Mouse (Mus musculus): Measurements from ENCODE around the gene Tbc1d16. TPM values are rescaled to one million over a fixed set of nuclear protein-coding genes. Genes with fewer than 3 reads are reported as not detected.
"Not testable (repeated sequence)": the region's sequence is repeated elsewhere in the genome, so short reads cannot be mapped to it uniquely, and the experiment has no call there.

Tbc1d16 gene
- polyA plus RNA-seq, 1 experiment from 2014 or later, result 1.5 TPM

DNA sequence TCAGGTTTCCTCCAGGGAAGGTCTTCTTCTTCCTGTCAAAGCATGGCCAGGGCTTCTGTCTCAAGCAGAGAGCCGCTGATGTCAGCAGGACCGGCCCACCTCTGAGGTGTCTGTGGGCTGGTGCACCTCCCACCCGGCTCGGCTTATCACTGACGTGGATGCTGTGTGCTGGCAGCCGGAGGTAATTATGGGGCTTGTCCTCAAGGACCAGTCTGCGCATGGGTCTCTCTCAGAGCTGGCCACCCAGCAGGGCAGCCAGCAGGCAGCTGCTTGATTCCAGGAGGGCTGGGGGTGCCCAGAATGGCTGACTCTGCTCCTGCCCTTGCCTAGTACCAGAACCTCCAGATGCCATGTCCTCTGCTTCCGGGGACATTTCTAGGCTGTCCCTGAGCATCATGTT, 122.6 kb downstream of the Tbc1d16 start:
- H3K27ac ChIP-seq, result no peak overlapping the region
- no peak overlapping the region for H3K4me3 ChIP-seq (replicated peaks)
- 33% methylated on average over 8 of the region's 8 CpGs for WGBS (ENCODE audit: insufficient replicate concordance)
- H3K36me3 ChIP-seq, result no peaks in the 10 kb centered on the region
- no peak overlapping the region for H3K9ac ChIP-seq
- H3K4me1 ChIP-seq (replicated peaks), result peaks cover 5% of the 10 kb centered on the region; the same call in 1 of the 2 replicates
- peaks cover 23% of the 10 kb centered on the region; the same call in 1 of the 2 replicates for H3K27me3 ChIP-seq
- DNase-seq (no peak), ATAC-seq (ENCODE audit: low read depth) (no peak)
- H3K9me3 ChIP-seq (replicated peaks), result no peaks in the 10 kb centered on the region
- H3K4me2 ChIP-seq, result no peak overlapping the region

DNA sequence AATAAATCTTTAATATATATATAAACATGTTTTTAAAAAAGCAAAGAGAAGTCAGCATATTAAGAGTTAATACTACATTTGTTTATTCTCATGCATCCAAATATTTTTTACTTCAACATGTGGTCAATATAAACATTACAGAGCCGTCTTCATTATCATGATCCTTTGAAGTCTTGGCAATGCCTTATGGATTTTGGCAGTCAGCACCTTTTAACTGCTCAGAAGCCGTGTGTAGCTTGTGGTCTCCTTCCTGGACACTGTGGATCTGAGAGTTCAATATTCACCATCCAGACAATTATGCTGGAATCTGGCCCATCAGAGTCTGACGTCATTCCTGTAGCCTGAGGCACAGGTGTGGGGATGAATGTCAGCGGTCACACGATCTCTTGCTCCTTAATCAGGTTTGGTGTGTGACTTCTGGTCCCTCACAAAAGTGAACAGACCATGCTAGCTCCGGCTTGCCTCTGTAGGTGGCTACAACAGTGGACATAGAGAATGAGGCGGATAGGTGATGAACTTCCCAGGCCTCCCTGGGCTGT, 123.2 kb downstream of the Tbc1d16 start:
- no peak for ATAC-seq (ENCODE audit: low read depth)
- H3K4me3 ChIP-seq (replicated peaks), result no peak overlapping the region

DNA sequence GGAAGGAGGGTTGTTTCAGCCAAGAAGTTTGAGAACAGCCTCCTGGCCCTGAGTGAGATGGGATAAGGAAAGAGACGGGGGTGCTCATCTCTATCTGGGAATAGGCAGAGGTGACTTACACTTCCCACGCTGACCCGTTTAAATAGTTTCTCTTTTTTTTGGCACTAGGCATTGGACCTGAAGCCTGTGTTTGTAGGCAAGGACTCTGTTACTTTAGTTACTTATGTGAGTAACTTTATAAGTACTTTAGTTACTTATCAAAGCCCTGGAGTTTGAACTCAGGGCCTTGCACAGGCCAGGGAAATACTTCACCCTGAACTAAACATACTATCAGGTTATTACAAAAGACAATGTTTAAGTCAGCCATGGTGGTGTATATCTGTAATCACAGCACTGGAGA, 124.3 kb downstream of the Tbc1d16 start:
- no peak overlapping the region for H3K4me2 ChIP-seq
- H3K9me3 ChIP-seq (replicated peaks), result no peaks in the 10 kb centered on the region
- H3K36me3 ChIP-seq, result no peaks in the 10 kb centered on the region
- DNase-seq (no peak), ATAC-seq (ENCODE audit: low read depth) (no peak)
- peaks cover 29% of the 10 kb centered on the region; the same call in 1 of the 2 replicates for H3K27me3 ChIP-seq
- no peak overlapping the region for H3K27ac ChIP-seq
- WGBS (ENCODE audit: insufficient replicate concordance), result 57% methylated on average over 3 of the region's 3 CpGs
- no peak overlapping the region for H3K9ac ChIP-seq
- peaks cover 5% of the 10 kb centered on the region; the same call in 1 of the 2 replicates for H3K4me1 ChIP-seq (replicated peaks)
- H3K4me3 ChIP-seq (replicated peaks), result no peak overlapping the region

More for the DNA sequence above, 123.2 kb downstream of the Tbc1d16 start:
- Histone ChIP-seq H3K27me3 (peaks cover 24% of the 10 kb centered on the region; the same call in 1 of the 2 replicates), H3K4me1 (replicated peaks) (peaks cover 5% of the 10 kb centered on the region; the same call in 1 of the 2 replicates), H3K36me3 (no peaks in the 10 kb centered on the region), H3K27ac (no peak overlapping the region), H3K4me2 (no peak overlapping the region), H3K9me3 (replicated peaks) (no peaks in the 10 kb centered on the region), H3K9ac (no peak overlapping the region)
- 63% methylated on average over 7 of the region's 7 CpGs for WGBS (ENCODE audit: insufficient replicate concordance)
- DNase-seq, result no peak

DNA sequence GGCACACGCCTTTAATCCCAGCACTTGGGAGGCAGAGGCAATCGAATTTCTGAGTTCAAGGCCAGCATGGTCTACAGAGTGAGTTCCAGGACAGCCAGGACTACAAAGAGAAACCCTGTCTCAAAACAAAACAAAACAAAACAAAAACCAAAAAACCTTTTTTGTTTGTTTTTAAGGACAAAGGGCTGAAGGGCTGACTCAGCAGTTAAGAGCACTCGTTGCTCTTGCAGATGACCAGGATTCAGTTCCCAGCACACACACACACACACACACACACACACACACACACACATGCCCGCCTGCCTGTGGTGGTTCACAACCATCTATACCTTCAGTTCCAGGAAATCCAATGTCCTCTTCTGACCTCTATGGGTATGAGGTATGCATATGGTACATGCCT, 127.9 kb downstream of the Tbc1d16 start:
- H3K36me3 ChIP-seq; H3K27ac ChIP-seq; DNase-seq; H3K4me1 ChIP-seq (replicated peaks); H3K9me3 ChIP-seq (replicated peaks); H3K9ac ChIP-seq; H3K4me2 ChIP-seq; ATAC-seq (ENCODE audit: low read depth); H3K4me3 ChIP-seq (replicated peaks): not testable (repeated sequence)
- WGBS (ENCODE audit: insufficient replicate concordance), result 42% methylated on average over 4 of the region's 4 CpGs
- peaks cover 43% of the 10 kb centered on the region for H3K27me3 ChIP-seq

DNA sequence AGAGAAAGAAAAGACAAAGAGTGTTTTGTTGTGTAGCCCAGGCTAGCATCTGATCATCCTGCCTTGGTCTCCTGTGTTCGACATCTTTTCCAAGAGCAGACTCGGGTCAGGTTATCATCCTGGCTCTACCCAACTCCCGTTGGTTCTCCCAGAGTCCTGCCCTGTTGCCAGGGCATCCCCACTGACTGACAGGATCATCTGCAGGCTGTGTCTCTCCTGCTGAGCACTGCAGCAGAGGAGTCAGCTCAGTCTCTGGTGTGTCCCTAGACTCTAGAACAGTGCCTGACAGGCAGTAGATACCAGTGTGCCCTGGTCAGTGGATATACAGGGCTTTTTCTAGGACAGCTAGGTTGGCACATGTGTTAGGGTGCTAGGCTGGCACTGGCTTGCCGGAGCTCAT, 130.1 kb downstream of the Tbc1d16 start:
- Histone ChIP-seq H3K4me1 (replicated peaks) (no peaks in the 10 kb centered on the region), H3K27me3 (peaks cover 61% of the 10 kb centered on the region), H3K9me3 (replicated peaks) (no peaks in the 10 kb centered on the region), H3K36me3 (no peaks in the 10 kb centered on the region), H3K27ac (no peak overlapping the region), H3K9ac (no peak overlapping the region), H3K4me2 (no peak overlapping the region), H3K4me3 (replicated peaks) (no peak overlapping the region)
- ATAC-seq (ENCODE audit: low read depth) (no peak), DNase-seq (no peak)
- WGBS (ENCODE audit: insufficient replicate concordance), result 57% methylated on average over 4 of the region's 4 CpGs

DNA sequence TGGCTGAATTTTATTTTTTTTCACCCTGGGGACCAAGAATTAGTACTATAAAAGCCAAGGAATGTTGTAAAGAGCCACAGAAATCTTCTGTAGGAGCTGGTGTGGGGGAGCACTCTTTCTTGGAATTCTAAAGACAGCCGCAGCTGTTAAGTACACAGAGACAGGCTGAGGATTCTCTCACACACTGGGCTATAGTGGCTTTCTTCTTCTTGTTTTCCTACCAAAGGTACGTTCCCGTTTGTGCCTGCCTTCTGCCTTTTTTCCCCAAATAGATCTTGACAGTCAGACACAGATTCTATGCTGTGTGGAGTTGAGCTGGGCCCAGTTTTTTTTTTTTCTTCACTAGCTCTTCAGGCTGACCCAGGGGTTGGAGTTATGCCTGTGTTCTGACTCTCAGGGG, 132.9 kb downstream of the Tbc1d16 start:
- ATAC-seq (ENCODE audit: low read depth) (no peak), DNase-seq (no peak)
- Histone ChIP-seq H3K9me3 (replicated peaks) (no peaks in the 10 kb centered on the region), H3K27ac (no peak overlapping the region), H3K4me3 (replicated peaks) (no peak overlapping the region), H3K27me3 (peaks cover 77% of the 10 kb centered on the region), H3K4me2 (no peak overlapping the region), H3K9ac (no peak overlapping the region), H3K4me1 (replicated peaks) (peaks cover under 1% of the 10 kb centered on the region; the same call in 1 of the 2 replicates), H3K36me3 (no peaks in the 10 kb centered on the region)
- WGBS (ENCODE audit: insufficient replicate concordance), result 40% methylated on average over 3 of the region's 3 CpGs

DNA sequence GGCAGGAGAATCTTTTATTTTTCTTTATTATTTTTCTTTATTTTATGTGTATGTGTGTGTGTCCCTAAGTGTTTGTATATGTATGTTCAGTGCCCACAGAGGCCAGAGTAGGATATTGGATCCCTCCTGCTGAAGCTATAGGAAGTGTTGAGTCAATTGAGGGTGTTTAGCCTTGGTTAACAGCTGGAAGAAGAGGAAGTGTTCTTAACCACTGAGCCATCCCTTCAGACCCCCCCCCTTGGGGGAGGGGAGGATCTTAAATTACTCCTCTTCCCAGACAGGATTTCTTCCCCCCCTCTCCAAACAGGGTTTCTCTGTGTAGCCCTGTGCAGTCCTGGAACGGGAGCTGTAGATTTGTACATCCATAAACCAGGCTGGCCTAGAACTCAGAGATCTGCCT, 135.0 kb downstream of the Tbc1d16 start:
- no peak for DNase-seq
- H3K9ac ChIP-seq, result no peak overlapping the region
- H3K36me3 ChIP-seq, result no peaks in the 10 kb centered on the region
- ATAC-seq (ENCODE audit: low read depth), result no peak
- H3K27ac ChIP-seq, result no peak overlapping the region
- no peaks in the 10 kb centered on the region for H3K9me3 ChIP-seq (replicated peaks)
- 31% methylated on average over 1 of the region's 1 CpGs for WGBS (ENCODE audit: insufficient replicate concordance)
- H3K4me1 ChIP-seq (replicated peaks), result peaks cover 21% of the 10 kb centered on the region
- H3K4me2 ChIP-seq, result no peak overlapping the region
- peaks cover 88% of the 10 kb centered on the region for H3K27me3 ChIP-seq
- H3K4me3 ChIP-seq (replicated peaks), result no peak overlapping the region

Small RNAs within 50 kb of the gene (microRNA-seq; reads per million reads assigned to microRNA genes)
- 1.8 reads per million for gene Mir6934

Other genes with a start within 250 kb of the Tbc1d16 start
- not detected in 2 replicates for gene Enpp7, start 240.3 kb downstream of the Tbc1d16 start, polyA plus RNA-seq (2015; fragmentation: Nextera tagmentation; extraction: Ambion mirVana)
- 3.8 and 4.1 TPM in 2 replicates for gene Cbx2, start 205.5 kb downstream of the Tbc1d16 start, polyA plus RNA-seq (2015; fragmentation: Nextera tagmentation; extraction: Ambion mirVana)
- 2.4 and 2.8 TPM in 2 replicates for gene Cbx8, start 187.5 kb downstream of the Tbc1d16 start, polyA plus RNA-seq (2015; fragmentation: Nextera tagmentation; extraction: Ambion mirVana)
- gene Cbx4, start 142.3 kb downstream of the Tbc1d16 start, polyA plus RNA-seq (2015; fragmentation: Nextera tagmentation; extraction: Ambion mirVana), result 2.0 and 2.4 TPM in 2 replicates
- 1.4 and 1.8 TPM in 2 replicates for gene Ccdc40, start 73 bp upstream of the Tbc1d16 start, polyA plus RNA-seq (2015; fragmentation: Nextera tagmentation; extraction: Ambion mirVana)
- 17.9 and 21.1 TPM in 2 replicates for gene Gaa, start 39.4 kb upstream of the Tbc1d16 start, polyA plus RNA-seq (2015; fragmentation: Nextera tagmentation; extraction: Ambion mirVana)
- 236 and 242 TPM in 2 replicates for gene Eif4a3, start 71.6 kb upstream of the Tbc1d16 start, polyA plus RNA-seq (2015; fragmentation: Nextera tagmentation; extraction: Ambion mirVana)
- gene Card14, start 79.3 kb upstream of the Tbc1d16 start, polyA plus RNA-seq (2015; fragmentation: Nextera tagmentation; extraction: Ambion mirVana), result 0.20 and 0.22 TPM in 2 replicates
- 2.2 and 2.7 TPM in 2 replicates for gene Sgsh, start 127.0 kb upstream of the Tbc1d16 start, polyA plus RNA-seq (2015; fragmentation: Nextera tagmentation; extraction: Ambion mirVana)
- 1.4 and 1.8 TPM in 2 replicates for gene Slc26a11, start 127.1 kb upstream of the Tbc1d16 start, polyA plus RNA-seq (2015; fragmentation: Nextera tagmentation; extraction: Ambion mirVana)
- 3.1 and 3.2 TPM in 2 replicates for gene Rnf213, start 164.6 kb upstream of the Tbc1d16 start, polyA plus RNA-seq (2015; fragmentation: Nextera tagmentation; extraction: Ambion mirVana)

All from liver, embryonic 13.5 days (tissue).